Mouse (Mus musculus) CH12F3 (cell line): ENCODE results near the gene Slco3a1.
"Not testable (repeated sequence)": the region's sequence is repeated elsewhere in the genome, so short reads cannot be mapped to it uniquely, and the experiment has no call there.

ENCODE experiments used
- in situ Hi-C: fragments of 300-500 bp; cut with MboI; formaldehyde crosslinking; loops from 2 replicates; pipeline ENCODE4 v1.14.3; 2020; ENCODE audit warnings: low sequenced_read_pairs

Slco3a1 gene

DNA sequence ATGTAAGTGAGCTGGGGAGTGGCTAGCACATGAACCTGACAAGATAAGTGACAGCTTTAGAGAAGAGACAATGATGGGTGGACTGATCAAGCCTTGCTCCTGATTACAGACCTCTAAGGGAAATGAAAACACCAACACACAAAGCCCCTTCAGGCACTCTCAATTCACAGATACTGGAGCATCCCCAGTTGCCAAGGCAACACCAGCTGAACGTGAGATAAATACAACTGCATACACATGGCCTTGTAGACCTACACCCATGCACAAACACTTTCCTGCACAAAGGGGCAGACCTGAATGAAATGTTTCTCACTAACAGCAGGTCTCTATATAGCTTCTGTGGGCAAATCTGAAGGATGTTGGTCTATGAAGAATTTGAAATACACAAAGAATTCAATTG lies 117.0 kb downstream of the Slco3a1 start:
- in situ Hi-C loops: no loop called here

DNA sequence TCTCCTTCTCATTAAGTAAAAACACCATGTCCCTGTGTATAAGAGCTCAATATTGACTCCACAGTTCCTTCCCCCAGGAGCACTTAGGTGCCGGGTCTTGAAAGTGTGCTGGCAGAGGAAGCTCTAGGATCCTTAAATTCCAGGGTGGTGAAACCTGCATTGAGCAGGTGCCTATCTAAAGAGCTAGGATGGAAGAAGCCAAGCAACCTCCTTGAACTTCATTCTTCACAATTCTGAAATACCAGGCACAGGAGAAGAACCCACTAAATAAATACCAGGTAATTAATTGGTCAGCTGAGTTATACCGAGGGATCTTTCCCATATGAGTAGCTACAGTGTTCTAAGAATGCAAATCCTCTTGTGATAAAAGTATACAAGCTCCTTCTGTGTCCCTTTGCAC lies 117.9 kb downstream of the Slco3a1 start:
- in situ Hi-C loops: no loop called here

DNA sequence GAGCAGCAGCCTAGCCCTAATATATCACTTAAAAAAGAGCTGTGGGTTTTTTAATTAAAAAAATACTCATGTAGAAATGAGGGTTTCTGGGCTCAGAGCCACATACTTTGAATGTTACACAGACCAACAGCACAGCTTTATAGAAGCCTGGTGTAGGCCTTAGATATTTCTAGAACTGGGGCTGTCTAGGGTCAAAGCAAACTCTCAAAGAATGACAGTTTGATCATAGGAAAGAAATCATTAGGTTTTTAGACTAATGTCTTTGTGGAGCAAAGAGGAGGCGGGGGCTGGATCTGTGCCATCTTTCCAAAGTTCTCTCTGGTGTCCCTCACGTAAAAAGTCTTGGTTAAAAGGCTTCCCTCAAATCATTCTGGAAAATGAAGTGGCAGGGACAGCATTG lies 121.6 kb downstream of the Slco3a1 start:
- in situ Hi-C loops: no loop called here

DNA sequence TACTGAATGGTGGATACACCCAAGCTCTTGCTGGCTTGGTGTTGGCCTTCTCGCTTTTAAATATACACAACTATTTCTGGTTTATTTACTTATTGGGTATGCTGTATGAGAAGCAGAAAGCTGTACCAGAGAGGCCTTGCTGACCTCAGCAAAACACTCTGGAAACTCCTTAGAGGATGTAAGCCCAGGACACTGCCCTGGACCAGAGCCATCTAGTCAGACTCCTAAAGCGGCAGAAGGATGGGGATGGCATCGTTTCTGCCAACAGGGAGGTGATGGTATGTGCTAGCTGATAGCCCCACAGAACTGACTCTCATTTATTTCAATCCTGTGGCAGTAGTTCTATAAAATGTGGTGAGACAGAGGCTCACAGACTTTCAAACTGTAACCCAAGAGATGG lies 125.3 kb downstream of the Slco3a1 start:
- in situ Hi-C loops: no loop called here

DNA sequence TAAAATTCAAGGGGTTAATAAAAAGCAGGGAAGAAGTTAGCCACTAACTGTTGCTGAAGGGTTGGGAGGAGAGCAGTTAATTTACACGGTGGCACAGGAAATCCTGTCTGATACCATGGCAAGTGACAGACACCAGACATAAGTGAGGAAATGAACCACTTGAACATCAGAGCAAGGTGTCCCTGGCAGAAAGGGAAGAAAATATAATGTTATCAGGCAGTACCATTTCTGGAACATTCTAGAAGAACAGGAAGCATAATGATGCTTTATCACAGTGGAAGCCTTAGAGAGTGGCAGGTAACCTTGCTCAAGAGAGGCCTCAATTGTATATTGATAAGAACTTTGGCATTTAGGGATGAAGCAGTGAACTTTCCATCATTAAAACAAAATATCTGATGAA lies 127.4 kb downstream of the Slco3a1 start:
- in situ Hi-C loops: no loop called here

DNA sequence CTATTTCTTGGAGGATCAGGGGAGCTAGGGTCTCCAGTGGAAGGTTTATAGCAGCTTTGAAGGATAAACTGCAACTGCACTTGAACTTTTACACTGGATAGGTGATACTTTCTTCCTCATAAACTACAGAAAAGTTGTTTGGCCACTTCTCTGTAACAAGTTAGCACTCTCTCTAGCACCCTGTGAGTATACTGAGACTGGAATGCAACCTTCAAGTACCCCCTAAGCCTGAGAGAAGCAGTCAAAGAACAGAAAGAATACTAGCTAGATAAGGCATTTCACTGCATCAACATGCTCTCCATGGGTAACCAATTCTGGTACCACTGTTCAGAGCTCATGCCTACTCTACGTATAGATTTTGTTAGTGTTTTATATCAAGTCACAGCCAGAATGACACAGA lies 128.6 kb downstream of the Slco3a1 start:
- in situ Hi-C loops: no loop called here

DNA sequence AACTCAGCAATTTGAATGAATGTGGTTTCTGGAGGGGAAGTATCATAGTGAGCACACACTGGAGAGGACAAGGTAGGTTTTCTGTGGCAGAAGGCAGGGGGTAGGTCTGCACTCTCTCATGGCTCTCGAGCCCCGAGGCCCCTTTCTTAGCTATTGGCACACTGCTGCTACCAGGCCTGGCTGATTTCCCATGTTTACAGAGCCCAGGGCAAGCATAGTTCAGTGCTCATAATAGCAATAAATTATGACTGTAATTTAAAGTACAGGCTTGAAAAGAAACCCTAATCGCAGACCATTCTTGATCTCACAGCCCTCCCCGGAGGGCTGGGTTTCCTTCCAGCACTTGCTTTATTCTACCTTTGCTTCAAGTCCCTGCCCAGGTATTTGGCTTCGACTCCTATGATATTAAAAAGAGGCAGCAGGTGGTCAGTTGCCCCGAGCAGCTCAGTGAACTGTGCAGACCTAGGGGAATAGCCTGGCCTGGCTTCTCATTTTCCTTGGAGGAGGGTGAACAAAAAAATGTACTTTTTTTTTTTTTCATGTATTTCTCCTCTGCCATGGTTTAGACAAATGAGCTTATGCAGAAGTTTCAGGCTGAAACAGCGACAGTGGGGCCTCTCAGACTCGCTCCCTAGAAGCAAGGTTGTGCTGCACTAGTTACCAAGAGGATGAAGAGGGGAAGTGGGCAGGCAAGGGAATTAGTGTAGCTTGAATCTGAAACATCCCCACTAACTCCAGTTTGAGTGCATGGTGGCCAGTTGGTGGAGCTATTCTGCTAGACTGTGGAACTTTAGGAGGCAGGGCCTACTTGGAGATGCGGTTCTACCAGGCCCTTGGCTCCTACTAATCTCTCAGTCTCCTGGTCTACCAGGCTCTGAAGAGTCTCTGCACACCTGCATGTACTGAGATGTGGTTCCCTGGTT lies 130.4 kb downstream of the Slco3a1 start:
- in situ Hi-C loops: no loop called here

DNA sequence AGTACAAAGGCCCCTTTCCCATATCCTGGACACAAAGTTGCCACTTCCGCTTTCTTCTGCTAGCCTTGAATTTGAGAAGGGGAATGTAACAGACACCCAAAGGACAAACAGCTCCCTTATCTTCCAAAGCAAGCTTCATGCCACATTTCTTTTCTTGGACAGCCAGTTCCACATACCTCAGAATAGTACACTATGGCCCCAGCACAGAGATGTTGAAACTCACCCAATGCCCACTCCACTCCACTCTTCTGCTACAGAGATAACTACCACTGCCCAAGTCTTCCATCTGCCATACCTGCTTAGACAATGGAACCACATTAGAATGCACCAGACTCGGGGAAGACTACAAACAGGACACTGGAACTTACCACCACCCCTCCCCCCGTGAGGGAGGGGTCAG lies 131.3 kb downstream of the Slco3a1 start:
- in situ Hi-C loops: no loop called here

DNA sequence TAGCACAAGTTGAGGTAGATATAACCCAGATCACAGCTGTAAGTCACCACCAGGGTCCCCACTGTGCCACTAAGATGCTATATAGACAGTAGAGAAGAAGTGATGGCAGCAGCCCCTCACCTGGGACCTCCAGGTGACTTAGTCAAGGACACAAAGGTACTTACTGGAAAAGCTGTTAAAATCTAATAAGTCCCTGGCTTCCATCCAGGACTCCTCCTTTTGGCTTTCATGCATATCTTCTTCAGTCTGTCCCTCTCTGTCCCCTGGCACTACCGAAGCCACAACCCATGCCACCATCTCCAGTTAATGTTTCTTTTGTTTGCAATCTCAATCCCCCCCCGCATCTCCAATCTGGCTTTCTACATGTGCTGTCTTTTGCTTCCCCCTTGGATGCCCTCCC lies 131.8 kb downstream of the Slco3a1 start:
- in situ Hi-C loops: no loop called here

DNA sequence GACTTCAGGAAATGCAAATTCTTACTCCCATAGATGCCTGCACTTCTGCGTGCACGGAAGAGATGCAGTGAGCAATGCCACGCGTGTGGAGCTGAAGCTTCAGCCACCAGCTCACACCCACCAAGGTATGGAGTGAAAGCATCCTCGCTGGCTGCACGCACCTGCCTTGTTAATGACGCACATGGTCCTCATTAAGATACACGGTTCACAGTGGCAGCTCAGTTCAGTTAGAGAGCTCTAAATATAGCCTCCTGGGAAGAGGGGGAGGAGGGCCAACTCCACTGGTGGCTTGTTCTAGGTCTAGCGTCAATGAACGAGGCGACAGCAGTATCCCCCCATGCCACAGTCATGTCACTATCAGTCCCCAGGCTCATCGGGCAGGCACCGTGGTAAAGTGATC lies 132.6 kb downstream of the Slco3a1 start:
- in situ Hi-C loops: no loop called here

DNA sequence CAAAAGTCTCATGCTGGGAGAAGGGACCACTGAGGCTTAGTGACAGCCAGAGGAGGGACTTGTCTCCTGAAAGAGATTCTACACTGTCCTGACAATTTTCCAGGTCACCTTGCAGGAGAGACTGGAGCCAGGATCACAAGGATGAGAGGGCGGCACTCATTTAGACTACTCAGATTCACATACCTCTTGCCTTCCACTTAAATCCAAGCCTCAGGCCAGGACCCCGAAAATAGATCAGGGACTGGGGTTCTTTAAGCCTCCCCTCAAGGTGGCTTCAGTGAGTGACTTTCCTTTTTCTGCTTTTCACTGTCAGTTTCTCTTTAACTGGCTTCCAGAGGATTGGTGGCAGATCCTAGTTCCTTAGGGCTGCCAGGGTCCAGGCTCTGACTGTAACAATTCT lies 133.0 kb downstream of the Slco3a1 start:
- in situ Hi-C loops: no loop called here

DNA sequence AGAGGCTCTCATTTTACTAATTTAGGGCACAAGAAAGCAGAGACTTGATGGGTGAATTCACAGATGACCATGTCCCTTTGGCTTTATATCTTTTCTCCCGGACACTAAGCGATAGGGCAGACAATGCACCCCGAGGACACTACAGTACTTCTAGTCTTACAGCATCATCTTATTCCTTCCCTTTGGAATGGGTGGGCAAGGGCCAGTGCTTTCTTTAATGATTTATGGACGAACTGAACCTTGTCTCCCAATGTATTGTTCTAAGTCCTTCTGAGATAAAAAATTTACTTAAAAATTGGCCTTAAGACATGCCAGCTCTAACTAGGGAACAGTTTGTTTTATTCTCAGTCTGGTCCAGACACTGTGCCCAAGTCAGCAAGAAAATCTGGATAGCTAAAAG lies 134.9 kb downstream of the Slco3a1 start:
- in situ Hi-C loops: no loop called here

DNA sequence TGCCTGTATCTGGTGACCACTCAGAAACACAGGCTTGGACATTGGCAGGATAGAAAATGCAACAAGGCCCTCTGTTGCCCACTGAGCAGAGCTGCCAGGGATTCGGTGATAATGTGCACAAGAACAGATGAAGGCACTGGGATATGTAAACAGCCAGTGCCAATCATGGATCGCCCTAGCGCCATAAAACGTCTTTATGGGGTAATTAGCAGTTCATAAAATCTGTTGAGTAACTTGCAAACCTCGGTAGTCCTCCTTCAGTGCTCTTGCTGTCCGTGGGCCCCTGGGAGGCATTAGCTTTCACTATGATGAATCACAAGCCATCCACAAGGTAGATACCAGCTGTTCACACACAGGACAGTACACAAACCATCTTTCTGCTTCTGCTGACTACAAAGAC lies 137.6 kb downstream of the Slco3a1 start:
- in situ Hi-C loops: no loop called here

DNA sequence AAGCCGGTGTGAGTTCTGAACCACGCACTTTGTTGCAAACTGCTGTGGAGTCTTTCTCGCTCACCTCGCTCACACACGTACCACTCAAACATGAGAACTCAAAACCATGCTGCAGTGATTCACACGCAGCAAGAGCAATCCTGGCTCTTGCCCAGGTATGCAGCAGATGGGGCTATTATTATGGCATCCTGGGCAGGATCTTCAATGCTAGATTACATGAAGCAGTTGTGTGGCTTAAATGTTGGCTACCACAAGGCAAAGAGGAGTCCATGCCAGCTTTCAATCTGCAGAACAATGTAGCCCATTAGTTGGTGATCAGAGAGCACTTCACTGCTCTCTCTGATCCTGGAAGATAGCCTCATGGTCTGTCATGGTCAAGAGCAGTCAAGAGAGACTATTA lies 139.3 kb downstream of the Slco3a1 start:
- in situ Hi-C loops: no loop called here

DNA sequence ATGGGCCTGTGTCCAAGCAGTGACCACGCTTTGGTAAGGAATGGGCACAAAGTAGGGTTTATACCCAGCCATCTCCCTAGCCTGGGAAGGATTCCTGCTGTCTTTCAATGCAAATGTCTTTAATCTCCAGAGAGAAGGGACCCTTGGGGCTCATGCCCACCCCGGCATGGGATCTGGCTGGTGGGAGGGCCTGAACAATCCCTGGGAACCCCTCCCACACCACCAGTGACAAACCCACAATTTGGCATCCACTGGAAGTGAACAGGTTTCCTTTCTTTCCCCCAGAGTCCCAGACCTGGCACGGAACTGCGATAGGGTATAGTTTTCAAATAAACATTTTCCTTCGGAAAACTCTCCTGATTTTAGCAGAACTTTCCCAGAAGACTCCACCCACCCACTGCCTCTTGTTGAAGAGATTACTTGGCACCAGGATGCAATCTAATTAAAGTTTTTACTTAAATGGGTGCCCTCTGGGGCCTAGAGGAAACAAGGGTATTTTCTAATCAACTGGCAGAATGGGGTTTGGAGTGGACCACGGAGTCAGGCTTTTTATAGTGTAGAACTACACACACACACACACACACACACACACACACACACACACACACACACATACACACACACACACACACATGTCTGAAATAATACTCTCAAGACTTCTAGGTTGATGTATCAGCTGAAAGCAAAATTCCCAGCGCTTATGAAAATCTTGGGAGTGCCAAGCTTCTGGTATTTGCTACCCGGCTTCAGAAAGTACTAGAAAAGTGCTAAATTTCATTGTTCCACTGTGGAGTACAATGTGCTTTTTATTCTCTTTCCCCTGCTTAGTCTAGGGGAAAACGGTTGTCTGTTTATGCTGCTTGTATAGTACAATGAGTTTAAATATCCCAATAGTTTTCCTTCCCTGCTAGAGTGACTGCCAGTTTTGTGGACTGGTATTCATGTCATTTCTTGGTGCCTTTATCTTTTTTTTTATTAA lies 140.6 kb downstream of the Slco3a1 start:
- in situ Hi-C loops: no loop called here

DNA sequence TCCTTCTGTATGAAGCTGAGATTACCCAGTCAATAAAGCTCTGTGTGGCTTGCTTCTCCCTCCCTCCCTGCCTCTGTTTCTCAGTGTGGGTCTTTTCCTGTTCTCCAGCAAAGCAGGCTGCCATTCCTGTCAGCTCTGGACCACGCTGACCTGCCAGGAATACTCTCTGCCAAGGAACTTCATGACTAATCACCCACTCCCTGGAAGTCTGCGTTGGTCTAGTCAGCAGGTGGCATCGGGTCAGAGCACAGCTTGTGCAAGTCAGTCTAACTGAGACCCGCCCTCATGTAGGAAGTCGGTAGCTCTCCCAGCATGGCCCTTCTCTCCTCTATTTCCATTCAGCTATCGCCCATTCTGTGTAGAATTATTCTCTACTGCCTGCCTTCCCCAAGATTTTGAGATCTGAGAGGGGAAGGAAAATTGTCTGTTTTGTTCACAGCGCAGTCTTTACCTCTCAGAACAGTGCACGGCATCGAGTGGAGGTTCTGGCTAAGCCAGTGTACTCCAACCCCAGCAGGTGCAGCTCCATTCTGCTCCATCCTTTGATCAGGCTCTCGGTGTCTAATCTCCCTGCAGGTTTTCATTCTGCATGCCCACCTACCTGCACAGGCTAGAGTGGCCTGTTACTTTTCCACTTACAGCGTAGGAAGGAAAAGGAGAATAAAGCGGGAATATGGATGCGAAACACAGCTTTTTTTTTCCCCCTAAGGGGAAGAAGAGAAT lies 145.8 kb downstream of the Slco3a1 start:
- in situ Hi-C loops: no loop called here

DNA sequence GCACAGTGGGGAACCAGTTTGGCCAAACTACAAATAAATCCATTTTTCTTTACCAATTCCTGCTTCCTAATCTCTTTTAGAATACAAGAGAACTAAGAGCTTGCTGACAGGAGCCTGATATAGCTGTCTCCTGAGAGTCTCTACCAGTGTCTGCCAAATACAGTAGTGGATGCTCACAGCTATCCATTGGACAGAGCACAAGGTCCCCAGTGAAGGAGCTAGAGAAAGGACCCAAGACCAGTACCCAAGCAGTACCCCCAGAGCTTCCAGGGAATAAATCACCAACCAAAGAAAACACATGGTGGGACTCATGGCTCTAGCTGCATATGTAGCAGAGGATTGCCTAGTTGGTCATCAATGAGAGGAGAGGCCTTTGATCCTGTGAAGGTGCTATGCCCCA lies 146.7 kb downstream of the Slco3a1 start:
- in situ Hi-C loops: not testable (repeated sequence)

DNA sequence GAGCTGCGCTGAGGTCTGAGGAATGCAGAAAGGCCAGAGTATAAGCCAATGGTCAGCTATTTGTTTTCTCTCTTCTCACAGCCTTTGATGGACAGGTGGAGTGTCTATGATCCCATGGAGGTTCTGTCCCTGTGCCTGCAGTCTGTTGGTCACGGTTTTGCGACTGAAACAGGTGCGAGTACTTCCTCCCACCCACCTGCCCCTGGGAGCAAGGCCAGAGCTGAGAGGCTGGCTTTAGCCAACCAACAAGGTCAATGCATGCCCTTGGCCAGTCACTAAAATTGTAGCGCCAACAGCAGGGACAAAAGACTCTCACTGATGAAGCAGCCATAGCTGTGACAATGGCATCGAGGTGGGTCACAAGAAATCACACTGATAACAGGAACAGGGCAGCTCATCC lies 154.9 kb downstream of the Slco3a1 start:
- in situ Hi-C loops: no loop called here

DNA sequence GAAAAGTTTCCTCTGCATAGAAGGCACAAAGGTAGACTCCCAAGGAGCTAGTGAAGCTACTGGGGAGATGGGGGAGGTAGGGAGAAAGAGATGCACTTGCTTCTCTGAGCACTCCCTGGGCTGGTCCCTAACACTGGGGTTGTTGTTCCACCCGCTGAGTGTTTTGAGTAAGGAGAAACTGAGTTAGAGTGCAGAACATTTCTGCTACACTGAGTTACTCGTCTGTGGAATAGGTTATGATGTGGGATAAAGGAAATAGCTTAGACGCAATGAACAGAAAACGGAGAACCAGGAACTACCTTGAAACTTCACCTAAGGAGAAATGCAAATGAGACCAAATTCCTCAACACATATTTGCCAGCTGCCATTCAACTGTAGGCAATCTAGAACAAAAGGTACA lies 155.4 kb downstream of the Slco3a1 start:
- in situ Hi-C loops: no loop called here

DNA sequence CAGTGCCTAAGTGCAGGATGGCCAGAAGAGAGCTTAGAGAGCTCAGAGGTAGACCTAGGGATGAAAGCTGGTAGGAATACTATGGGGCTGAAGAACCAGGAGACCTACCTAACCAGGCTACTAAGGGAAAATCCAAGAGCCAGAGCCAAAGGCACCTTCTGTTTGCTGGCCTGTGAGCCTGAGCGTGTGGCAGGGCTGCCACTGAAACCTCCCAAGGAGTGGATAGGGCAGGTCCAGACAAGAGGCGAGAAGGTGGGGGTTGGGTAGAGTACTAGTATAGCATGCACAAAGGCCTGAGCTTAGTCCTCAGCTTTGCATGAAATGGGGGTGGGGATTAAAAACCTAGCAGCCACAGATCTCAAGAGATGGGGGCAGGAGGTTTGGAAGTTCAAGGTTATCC lies 156.3 kb downstream of the Slco3a1 start:
- in situ Hi-C loops: no loop called here

DNA sequence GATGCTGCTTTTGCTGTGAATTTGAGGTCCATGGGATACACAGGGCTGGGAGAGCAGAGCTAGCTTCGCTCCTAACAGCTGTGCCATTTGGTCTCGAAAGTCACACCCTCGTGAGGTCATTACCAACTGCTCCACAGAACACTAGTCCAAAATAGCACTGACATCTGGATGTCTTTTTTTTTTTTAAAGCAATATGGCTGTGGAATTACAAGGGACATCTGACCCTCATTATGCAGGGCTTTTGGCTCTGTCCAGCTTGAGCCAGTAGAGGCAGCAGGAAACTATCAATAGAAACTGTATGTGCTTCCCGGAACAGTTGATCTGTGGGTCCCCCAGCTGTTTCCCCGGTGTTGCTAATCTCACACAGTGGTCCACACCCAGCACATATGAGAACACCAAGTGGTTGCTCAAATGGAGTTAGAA lies 163.1 kb downstream of the Slco3a1 start:
- in situ Hi-C loops: no loop called here
